Mouse (Mus musculus): ENCODE measurements at regions not wholly inside any gene's neighbourhood (a gene's known extent, or its start where the extent isn't known, plus 50 kb on each side); places are given as distances from the start of the nearest gene placed in this dataset.
A peak's percentile ranks its signal among the peaks of the same experiment; 100 is the strongest.

- Histone ChIP-seq H3K36me3 (replicated peaks; ENCODE audit: low read length) (no peaks in the 10 kb centered on the region), H3K4me3 (replicated peaks) (no peak overlapping the region), H3K27me3 (replicated peaks) (no peaks in the 10 kb centered on the region), H3K4me1 (no peaks in the 10 kb centered on the region), H3K9me3 (no peaks in the 10 kb centered on the region)
- no peak for TF ChIP-seq GATA1 (IDR thresholded peaks at IDR 0.05; ENCODE audit: borderline replicate concordance, low read length)
- no peak for TF ChIP-seq FLI1 (IDR thresholded peaks at IDR 0.05; ENCODE audit: low read length)
Observed at GRCm38 (mm10) chr9:112506871-112507270, 271.1 kb upstream of the Arpp21 start.

- H3K27me3 ChIP-seq (replicated peaks) = no peaks in the 10 kb centered on the region
- H3K4me1 ChIP-seq = no peaks in the 10 kb centered on the region
- no peak overlapping the region for H3K4me3 ChIP-seq (replicated peaks)
- TF ChIP-seq FLI1 (IDR thresholded peaks at IDR 0.05; ENCODE audit: low read length) (no peak), GATA1 (IDR thresholded peaks at IDR 0.05; ENCODE audit: borderline replicate concordance, low read length) (no peak)
- no peaks in the 10 kb centered on the region for H3K36me3 ChIP-seq (replicated peaks; ENCODE audit: low read length)
- H3K9me3 ChIP-seq = no peaks in the 10 kb centered on the region
Observed at GRCm38 (mm10) chr9:112498676-112499075, 262.9 kb upstream of the Arpp21 start.

- H3K4me3 ChIP-seq (replicated peaks) = no peak overlapping the region
- H3K9me3 ChIP-seq = no peaks in the 10 kb centered on the region
- no peaks in the 10 kb centered on the region for H3K36me3 ChIP-seq (replicated peaks; ENCODE audit: low read length)
- H3K27me3 ChIP-seq (replicated peaks) = no peaks in the 10 kb centered on the region
- no peak for TF ChIP-seq FLI1 (IDR thresholded peaks at IDR 0.05; ENCODE audit: low read length)
- TF ChIP-seq GATA1 (IDR thresholded peaks at IDR 0.05; ENCODE audit: borderline replicate concordance, low read length) = no peak
- no peaks in the 10 kb centered on the region for H3K4me1 ChIP-seq
Observed at GRCm38 (mm10) chr9:112495930-112496527, 260.3 kb upstream of the Arpp21 start.

- H3K36me3 ChIP-seq (replicated peaks; ENCODE audit: low read length) = no peaks in the 10 kb centered on the region
- no peak for TF ChIP-seq GATA1 (IDR thresholded peaks at IDR 0.05; ENCODE audit: borderline replicate concordance, low read length)
- TF ChIP-seq FLI1 (IDR thresholded peaks at IDR 0.05; ENCODE audit: low read length) = no peak
- no peaks in the 10 kb centered on the region for H3K9me3 ChIP-seq
- H3K4me1 ChIP-seq = no peaks in the 10 kb centered on the region
- no peaks in the 10 kb centered on the region for H3K27me3 ChIP-seq (replicated peaks)
- H3K4me3 ChIP-seq (replicated peaks) = no peak overlapping the region
Observed at GRCm38 (mm10) chr9:112490963-112491362, 255.2 kb upstream of the Arpp21 start.

- H3K36me3 ChIP-seq (replicated peaks; ENCODE audit: low read length) = no peaks in the 10 kb centered on the region
- no peaks in the 10 kb centered on the region for H3K4me1 ChIP-seq
- TF ChIP-seq FLI1 (IDR thresholded peaks at IDR 0.05; ENCODE audit: low read length) (no peak), GATA1 (IDR thresholded peaks at IDR 0.05; ENCODE audit: borderline replicate concordance, low read length) (no peak)
- H3K9me3 ChIP-seq = no peaks in the 10 kb centered on the region; the same call in 1 of the 2 replicates
- no peaks in the 10 kb centered on the region for H3K27me3 ChIP-seq (replicated peaks)
- no peak overlapping the region for H3K4me3 ChIP-seq (replicated peaks)
Observed at GRCm38 (mm10) chr9:112476644-112477043, 240.9 kb upstream of the Arpp21 start.

GRCm38 (mm10) chr9:112457594-112457993 lies 221.9 kb upstream of the Arpp21 start:
- H3K4me3 ChIP-seq (replicated peaks) = no peak overlapping the region
- TF ChIP-seq GATA1 (IDR thresholded peaks at IDR 0.05; ENCODE audit: borderline replicate concordance, low read length) (no peak), FLI1 (IDR thresholded peaks at IDR 0.05; ENCODE audit: low read length) (no peak)
- peaks cover 15% of the 10 kb centered on the region for H3K9me3 ChIP-seq
- H3K27me3 ChIP-seq (replicated peaks) = no peaks in the 10 kb centered on the region
- H3K36me3 ChIP-seq (replicated peaks; ENCODE audit: low read length) = no peaks in the 10 kb centered on the region
- H3K4me1 ChIP-seq = no peaks in the 10 kb centered on the region

- no peaks in the 10 kb centered on the region for H3K9me3 ChIP-seq
Observed at GRCm38 (mm10) chr9:112454706-112455105, 219.0 kb upstream of the Arpp21 start.

GRCm38 (mm10) chr9:112447515-112447914 lies 211.8 kb upstream of the Arpp21 start:
- Histone ChIP-seq H3K27me3 (replicated peaks) (peaks cover 2% of the 10 kb centered on the region), H3K36me3 (replicated peaks; ENCODE audit: low read length) (no peaks in the 10 kb centered on the region), H3K9me3 (no peaks in the 10 kb centered on the region), H3K4me1 (peaks cover 18% of the 10 kb centered on the region), H3K4me3 (replicated peaks) (no peak overlapping the region)
- no peak for TF ChIP-seq FLI1 (IDR thresholded peaks at IDR 0.05; ENCODE audit: low read length)
- no peak for TF ChIP-seq GATA1 (IDR thresholded peaks at IDR 0.05; ENCODE audit: borderline replicate concordance, low read length)

More at GRCm38 (mm10) chr9:112454706-112455105, 219.0 kb upstream of the Arpp21 start:
- H3K27me3 ChIP-seq (replicated peaks) = no peaks in the 10 kb centered on the region
- H3K36me3 ChIP-seq (replicated peaks; ENCODE audit: low read length) = no peaks in the 10 kb centered on the region
- no peaks in the 10 kb centered on the region for H3K4me1 ChIP-seq
- no peak for TF ChIP-seq FLI1 (IDR thresholded peaks at IDR 0.05; ENCODE audit: low read length)
- TF ChIP-seq GATA1 (IDR thresholded peaks at IDR 0.05; ENCODE audit: borderline replicate concordance, low read length) = no peak
- no peak overlapping the region for H3K4me3 ChIP-seq (replicated peaks)

GRCm38 (mm10) chr9:112446981-112447380 lies 211.2 kb upstream of the Arpp21 start:
- Histone ChIP-seq H3K36me3 (replicated peaks; ENCODE audit: low read length) (no peaks in the 10 kb centered on the region), H3K4me1 (peaks cover 18% of the 10 kb centered on the region), H3K9me3 (no peaks in the 10 kb centered on the region), H3K27me3 (replicated peaks) (peaks cover 2% of the 10 kb centered on the region), H3K4me3 (replicated peaks) (no peak overlapping the region)
- TF ChIP-seq GATA1 (IDR thresholded peaks at IDR 0.05; ENCODE audit: borderline replicate concordance, low read length) (no peak), FLI1 (IDR thresholded peaks at IDR 0.05; ENCODE audit: low read length) (no peak)

- peaks cover 2% of the 10 kb centered on the region for H3K27me3 ChIP-seq (replicated peaks)
- H3K4me1 ChIP-seq = peaks cover 18% of the 10 kb centered on the region
- no peaks in the 10 kb centered on the region for H3K9me3 ChIP-seq
- H3K36me3 ChIP-seq (replicated peaks; ENCODE audit: low read length) = no peaks in the 10 kb centered on the region
- TF ChIP-seq GATA1 (IDR thresholded peaks at IDR 0.05; ENCODE audit: borderline replicate concordance, low read length) (no peak), FLI1 (IDR thresholded peaks at IDR 0.05; ENCODE audit: low read length) (no peak)
- H3K4me3 ChIP-seq (replicated peaks) = peak overlapping the region; percentile 83
Observed at GRCm38 (mm10) chr9:112446027-112446352, 210.3 kb upstream of the Arpp21 start.

Measured in megakaryocyte, embryonic 14.5 days (primary cell).